Mouse (Mus musculus) hindbrain, embryonic 14.5 days (tissue): ENCODE measurements around the gene Ccdc47. TPM values are rescaled to one million over a fixed set of nuclear protein-coding genes. Genes with fewer than 3 reads are reported as not detected.
"Not testable (repeated sequence)": the region's sequence is repeated elsewhere in the genome, so short reads cannot be mapped to it uniquely, and the experiment has no call there.

Source experiments
- ATAC-seq: fragments of 200-750 bp; cut with Nextera tagmentation; 2 replicates; pipeline ENCODE4 v1.8.0; 2017; ENCODE audit warnings: moderate number of reproducible peaks, mild to moderate bottlenecking, moderate TSS enrichment, moderate library complexity; ENCODE audit not compliant: low FRiP score
- DNase-seq: peaks from one replicate; pipeline ENCODE4 v3.0.0-alpha.2; 2015; ENCODE audit warnings: low spot score
- H3K27ac ChIP-seq: fragments of 300-500 bp; sonication (generic); 2 replicates; pipeline ENCODE4 v1.5.1; 2014; ENCODE audit warnings: mild to moderate bottlenecking, moderate library complexity
- H3K27me3 ChIP-seq: fragments of 300-500 bp; sonication (generic); 2 replicates; pipeline ENCODE4 v1.6.1; 2014; ENCODE audit warnings: mild to moderate bottlenecking, low read length, mixed read lengths; ENCODE audit not compliant: control insufficient read depth, insufficient read depth
- H3K36me3 ChIP-seq: fragments of 300-500 bp; sonication (generic); replicated peaks from 2 replicates; pipeline ENCODE4 v1.6.1; 2014; ENCODE audit not compliant: control insufficient read depth, insufficient read depth
- H3K4me1 ChIP-seq: fragments of 300-500 bp; sonication (generic); replicated peaks from 2 replicates; pipeline ENCODE4 v1.6.1; 2014; ENCODE audit warnings: antibody characterized with exemption, low read length, mixed read lengths; ENCODE audit not compliant: control insufficient read depth, insufficient read depth
- H3K4me2 ChIP-seq: fragments of 300-500 bp; sonication (generic); replicated peaks from 2 replicates; pipeline ENCODE4 v1.6.1; 2014; ENCODE audit warnings: mild to moderate bottlenecking, moderate library complexity
- H3K4me3 ChIP-seq: fragments of 300-500 bp; sonication (generic); replicated peaks from 2 replicates; pipeline ENCODE4 v1.5.1; 2014; ENCODE audit warnings: mild to moderate bottlenecking, low read length
- H3K9ac ChIP-seq: fragments of 300-500 bp; sonication (generic); 2 replicates; pipeline ENCODE4 v1.6.1; 2014
- H3K9me3 ChIP-seq: fragments of 300-500 bp; sonication (generic); 2 replicates; pipeline ENCODE4 v1.6.1; 2016; ENCODE audit warnings: low read length; ENCODE audit not compliant: control insufficient read depth
- WGBS: fragments of 180-500 bp; shearing (Covaris S2); extraction: QIAGEN DNeasy Blood & Tissue Kit; methylation state at CpG from one replicate; pipeline ENCODE4 v1.1.7; 2014; 5-methylcytosine and 5-hydroxymethylcytosine counted together
- polyA plus RNA-seq: library from polyadenylated mRNA; unstranded; fragments of >200 nt; fragmentation: Nextera tagmentation; extraction: Ambion mirVana; gene quantifications from 2 replicates; pipeline ENCODE4 v1.2.1, GENCODE M21; 2014

Ccdc47 gene
- polyA plus RNA-seq, 1 experiment from 2014 or later: 76.6 TPM

- no peaks in the 10 kb centered on the region for H3K9me3 ChIP-seq
- H3K36me3 ChIP-seq: peaks cover 97% of the 10 kb centered on the region
- ATAC-seq (no peak), DNase-seq (no peak)
- no peak overlapping the region for H3K4me2 ChIP-seq
- 92% methylated on average over 7 of the region's 7 CpGs for WGBS
- H3K4me3 ChIP-seq: no peak overlapping the region
- no peak overlapping the region for H3K9ac ChIP-seq
- H3K27ac ChIP-seq: no peak overlapping the region
- no peaks in the 10 kb centered on the region for H3K27me3 ChIP-seq
- no peaks in the 10 kb centered on the region for H3K4me1 ChIP-seq
Measured at GRCm38 (mm10) chr11:106249326-106249725, 33.2 kb upstream of the Ccdc47 start.

GRCm38 (mm10) chr11:106246834-106247233 lies 30.7 kb upstream of the Ccdc47 start:
- H3K36me3 ChIP-seq: peaks cover 100% of the 10 kb centered on the region
- DNase-seq: no peak
- ATAC-seq: no peak

GRCm38 (mm10) chr11:106233978-106234377 lies 17.8 kb upstream of the Ccdc47 start:
- H3K4me2 ChIP-seq, ATAC-seq, DNase-seq, H3K9ac ChIP-seq, H3K9me3 ChIP-seq, H3K4me1 ChIP-seq, H3K4me3 ChIP-seq, H3K27ac ChIP-seq, H3K27me3 ChIP-seq: not testable (repeated sequence)
- H3K36me3 ChIP-seq: peaks cover 91% of the 10 kb centered on the region
- 82% methylated on average over 8 of the region's 8 CpGs for WGBS

More at GRCm38 (mm10) chr11:106246834-106247233, 30.7 kb upstream of the Ccdc47 start:
- H3K27me3 ChIP-seq: no peaks in the 10 kb centered on the region
- 98% methylated on average over 1 of the region's 1 CpGs for WGBS
- no peaks in the 10 kb centered on the region for H3K9me3 ChIP-seq
- no peak overlapping the region for H3K27ac ChIP-seq
- no peaks in the 10 kb centered on the region for H3K4me1 ChIP-seq
- H3K9ac ChIP-seq: no peak overlapping the region
- H3K4me3 ChIP-seq: no peak overlapping the region
- no peak overlapping the region for H3K4me2 ChIP-seq

DNA sequence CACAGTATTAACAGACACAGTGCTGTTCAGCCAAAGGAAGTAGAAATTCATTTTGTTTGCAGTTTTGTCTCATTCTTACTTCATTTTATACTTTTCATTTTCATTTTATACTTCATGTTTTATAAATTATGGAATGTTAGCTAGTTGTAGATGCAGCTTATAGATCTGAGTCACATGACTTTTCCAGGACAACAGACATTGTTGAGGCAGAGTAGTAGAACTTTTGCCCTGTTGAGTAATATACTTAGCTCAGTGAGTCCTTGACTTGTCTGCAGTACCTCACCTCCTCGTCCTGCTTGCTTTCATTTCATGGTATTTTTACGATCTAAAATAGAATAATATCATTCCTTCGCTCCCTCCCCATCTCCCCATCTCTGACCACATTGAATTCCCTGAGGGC lies 4.5 kb upstream of the Ccdc47 start:
- no peak for ATAC-seq

DNA sequence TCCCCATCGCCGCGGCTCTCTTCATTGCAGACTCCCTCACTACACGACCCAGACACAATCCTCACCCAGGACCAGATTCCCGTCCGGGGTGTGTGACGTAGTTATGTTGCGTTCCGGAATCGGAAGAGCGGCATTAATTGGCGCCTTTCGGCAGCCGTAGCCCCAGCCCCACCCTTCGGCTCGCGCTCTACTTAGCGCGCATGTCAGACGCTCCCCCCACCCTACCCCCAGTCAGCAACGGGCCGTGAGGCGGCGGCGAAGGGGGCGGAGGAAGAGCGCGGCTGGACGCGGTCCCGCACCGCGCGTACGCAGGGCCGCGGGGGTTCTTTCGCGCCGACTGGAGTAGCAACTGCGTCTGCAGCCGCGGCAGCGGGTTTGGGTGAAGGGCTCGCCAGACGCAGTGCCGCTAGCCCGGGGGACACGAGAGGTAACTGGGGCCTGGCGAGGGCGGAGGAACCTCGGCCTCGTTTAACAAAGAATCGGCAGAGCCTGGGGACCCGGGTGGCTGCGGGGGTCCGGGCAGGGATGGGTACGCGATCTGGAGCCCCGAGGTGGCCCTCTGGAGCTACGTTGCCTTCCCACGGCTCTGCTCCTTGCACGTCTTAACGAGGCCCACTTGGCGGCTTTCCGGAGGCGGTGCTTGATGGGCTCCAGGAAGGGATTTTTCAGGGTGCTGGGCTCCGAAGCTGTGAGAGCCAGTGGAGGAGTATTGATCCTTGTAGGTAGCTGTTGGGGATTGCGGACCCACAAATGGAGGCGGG lies 766 bp upstream of the Ccdc47 start, which contains the start of gene Ddx42:
TSS of gene Ddx42 (plus strand) at position 197 of the 761 bp plus-strand sequence.
- peak; percentile 96 for ATAC-seq
- peak within 1 kb of the TSS; percentile 98 for H3K27ac ChIP-seq
- peak within 1 kb of the TSS; percentile 77 for H3K4me2 ChIP-seq
- H3K36me3 ChIP-seq: peaks cover 13% of the 10 kb centered on the region
- H3K4me1 ChIP-seq: peaks cover 31% of the 10 kb centered on the region
- H3K4me3 ChIP-seq: peak within 1 kb of the TSS; percentile 99
- no peaks in the 10 kb centered on the region for H3K9me3 ChIP-seq
- DNase-seq: peak; percentile 99
- H3K9ac ChIP-seq: peak within 1 kb of the TSS; percentile 99
- under 1% methylated on average over 70 of the region's 70 CpGs for WGBS
- H3K27me3 ChIP-seq: no peaks in the 10 kb centered on the region

More for the DNA sequence above, 4.5 kb upstream of the Ccdc47 start:
- no peaks in the 10 kb centered on the region for H3K27me3 ChIP-seq
- H3K9ac ChIP-seq: no peak overlapping the region
- peaks cover 20% of the 10 kb centered on the region for H3K4me1 ChIP-seq
- no peak for DNase-seq
- no peak overlapping the region for H3K4me2 ChIP-seq
- no peak overlapping the region for H3K27ac ChIP-seq
- 82% methylated on average over 3 of the region's 3 CpGs for WGBS
- peaks cover 19% of the 10 kb centered on the region for H3K36me3 ChIP-seq
- H3K9me3 ChIP-seq: no peaks in the 10 kb centered on the region
- H3K4me3 ChIP-seq: no peak overlapping the region

- peaks cover 31% of the 10 kb centered on the region for H3K4me1 ChIP-seq
- peak overlapping the region; percentile 99 for H3K4me3 ChIP-seq
- 37% methylated on average over 7 of the region's 7 CpGs for WGBS
Measured at GRCm38 (mm10) chr11:106215450-106215859, 689 bp downstream of the Ccdc47 start.

DNA sequence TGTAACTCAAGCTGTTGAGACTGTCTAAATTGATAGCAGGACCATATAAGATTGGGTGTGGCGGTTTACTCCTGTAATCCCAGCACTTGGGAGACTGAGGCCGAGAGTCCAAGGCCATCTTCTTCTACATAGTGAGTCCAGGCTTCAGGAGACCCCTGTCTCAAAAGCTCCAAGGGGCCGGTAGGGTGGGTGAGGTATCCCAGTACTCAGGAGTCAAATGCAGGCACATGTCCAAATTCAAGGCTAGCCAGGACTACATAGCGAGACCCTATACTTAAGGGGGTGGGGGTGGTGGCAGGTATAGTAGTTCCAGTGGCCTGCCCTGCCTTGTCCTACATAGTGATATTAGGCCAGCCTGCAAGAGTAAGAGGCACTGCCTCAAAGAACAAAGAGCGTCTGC lies 1.3 kb downstream of the Ccdc47 start:
- Histone ChIP-seq H3K36me3 (peaks cover 33% of the 10 kb centered on the region), H3K27me3 (no peaks in the 10 kb centered on the region), H3K4me1 (peaks cover 31% of the 10 kb centered on the region), H3K4me3 (peak overlapping the region; percentile 99; the same call in 1 of the 2 replicates), H3K4me2 (peak overlapping the region; percentile 77), H3K27ac (no peak overlapping the region), H3K9me3 (no peaks in the 10 kb centered on the region), H3K9ac (peak overlapping the region; percentile 99; the same call in 1 of the 2 replicates)
- ATAC-seq: no peak
- DNase-seq: no peak
- WGBS: 91% methylated on average over 5 of the region's 5 CpGs

More at GRCm38 (mm10) chr11:106215450-106215859, 689 bp downstream of the Ccdc47 start:
- Histone ChIP-seq H3K4me2 (peak overlapping the region; percentile 77), H3K36me3 (peaks cover 27% of the 10 kb centered on the region), H3K27ac (peak overlapping the region; percentile 98; the same call in 1 of the 2 replicates), H3K9me3 (no peaks in the 10 kb centered on the region), H3K9ac (peak overlapping the region; percentile 99), H3K27me3 (no peaks in the 10 kb centered on the region)
- DNase-seq: no peak
- no peak for ATAC-seq

DNA sequence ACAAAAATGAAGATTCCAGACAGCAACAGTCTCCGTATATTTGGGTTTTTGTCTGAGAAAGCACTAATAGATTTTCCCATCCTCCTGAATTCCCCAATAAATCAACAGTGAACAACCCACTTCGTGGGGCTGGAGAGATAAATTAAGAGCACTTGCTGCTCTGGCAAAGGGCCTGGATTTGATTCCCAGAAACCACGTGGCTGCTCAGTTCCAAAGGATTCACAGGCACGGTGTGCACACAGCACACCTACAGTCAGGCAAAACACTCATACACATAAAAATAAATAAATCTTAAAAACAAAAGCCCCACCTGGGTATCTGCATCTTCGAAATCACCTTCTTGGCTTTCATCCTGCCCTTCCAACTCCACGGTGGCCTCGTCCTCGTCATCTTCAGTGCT lies 3.4 kb downstream of the Ccdc47 start:
- Histone ChIP-seq H3K27ac (no peak overlapping the region), H3K27me3 (no peaks in the 10 kb centered on the region), H3K4me3 (no peak overlapping the region), H3K36me3 (peaks cover 54% of the 10 kb centered on the region), H3K4me2 (no peak overlapping the region), H3K4me1 (peaks cover 15% of the 10 kb centered on the region), H3K9ac (no peak overlapping the region), H3K9me3 (no peaks in the 10 kb centered on the region)
- ATAC-seq (no peak), DNase-seq (no peak)
- WGBS: 94% methylated on average over 8 of the region's 8 CpGs

GRCm38 (mm10) chr11:106202123-106202465 lies 14.1 kb downstream of the Ccdc47 start, which contains the start of gene Strada:
Strada (minus strand) TSS chr11:106202168.
- DNase-seq: no peak
- Histone ChIP-seq H3K9ac (no peak within 1 kb of the TSS), H3K4me1 (no peaks in the 10 kb centered on the region), H3K4me3 (no peak within 1 kb of the TSS), H3K9me3 (no peaks in the 10 kb centered on the region), H3K27me3 (no peaks in the 10 kb centered on the region), H3K36me3 (peaks cover 93% of the 10 kb centered on the region), H3K4me2 (no peak within 1 kb of the TSS), H3K27ac (no peak within 1 kb of the TSS)
- 83% methylated on average over 5 of the region's 5 CpGs for WGBS
- no peak for ATAC-seq
